In the genomic region with DNA sequence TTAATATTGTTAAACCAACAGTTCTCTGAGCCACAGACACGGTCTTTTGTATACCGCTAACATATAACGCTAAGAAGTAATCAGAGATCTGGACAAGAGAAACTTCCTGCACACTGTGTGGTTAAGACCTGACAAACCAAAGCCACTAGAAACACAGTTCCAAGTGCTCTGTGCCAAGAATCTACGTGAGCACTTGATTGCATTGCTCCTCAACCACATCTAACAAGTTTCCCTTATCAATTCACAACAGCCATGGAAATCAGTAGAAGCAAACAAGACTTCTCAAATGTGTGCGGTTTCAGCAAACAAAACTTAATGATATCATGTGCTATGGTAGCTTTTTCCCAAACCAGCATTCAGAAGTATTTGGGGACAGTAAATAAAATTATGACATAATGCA, we compare ENCODE assay signal across 27 mouse cellular contexts. TPM values are rescaled to one million over a fixed set of nuclear protein-coding genes. Genes with fewer than 3 reads are reported as not detected.
DNase-seq lines count a peak whose midpoint lies in the region; ATAC-seq and TF ChIP-seq lines count a peak whose summit lies in the region.
"Had no signal": no experiment of that assay in that cellular context is flagged by ENCODE, and none has a peak within 500 bp of the region (broad histone marks: within the 10 kb centered on the region; RNA-seq: fewer than 3 reads in every experiment).

No protein-coding gene starts in this region.

- peaks cover 78% of the 10 kb centered on the region for H3K36me3 ChIP-seq in liver, adult 2 months (ENCODE audit: control insufficient read depth, insufficient read depth, low read length)
- peaks cover 5% of the 10 kb centered on the region; the same call in 1 of the 2 replicates for H3K36me3 ChIP-seq in liver, embryonic 16.5 days (ENCODE audit: control insufficient read depth, insufficient read depth)
- H3K36me3 ChIP-seq in stomach, postnatal 0 days (ENCODE audit: control insufficient read depth, insufficient read depth, low read length) = peaks cover 28% of the 10 kb centered on the region

- H3K4me3 ChIP-seq in liver, adult 2 months (ENCODE audit: insufficient read depth, low read depth, low read length) = no peak overlapping the region
- no peak overlapping the region for H3K4me3 ChIP-seq in liver, embryonic 16.5 days (ENCODE audit: low read depth, low read length)
- no peak overlapping the region for H3K4me3 ChIP-seq in stomach, postnatal 0 days (ENCODE audit: low read depth, low read length)
- H3K4me3 ChIP-seq: embryonic facial prominence, embryonic 13.5 days; erythroblast, embryonic 14.5 days; forebrain, embryonic 12.5 days; heart, embryonic 10.5 days; hindbrain, embryonic 10.5 days; kidney, embryonic 15.5 days; limb, embryonic 13.5 days; midbrain, embryonic 13.5 days had no signal

- TF ChIP-seq POLR2A in liver, adult 2 months (IDR thresholded peaks at IDR 0.05; ENCODE audit: extremely low read depth, insufficient read depth, low read length) = no peak

- H3K9me3 ChIP-seq in liver, embryonic 16.5 days (replicated peaks; ENCODE audit: control insufficient read depth, low read length) = no peaks in the 10 kb centered on the region
- no peaks in the 10 kb centered on the region for H3K9me3 ChIP-seq in stomach, postnatal 0 days (ENCODE audit: control insufficient read depth, low read length)
- H3K9me3 ChIP-seq: embryonic facial prominence, embryonic 13.5 days; forebrain, embryonic 12.5 days; heart, embryonic 10.5 days; hindbrain, embryonic 10.5 days; kidney, embryonic 15.5 days; limb, embryonic 13.5 days; midbrain, embryonic 13.5 days had no signal

- peaks cover 9% of the 10 kb centered on the region; the same call in 1 of the 2 replicates for H3K4me1 ChIP-seq in liver, adult 2 months (ENCODE audit: control insufficient read depth, insufficient read depth, low read length)
- H3K4me1 ChIP-seq in liver, embryonic 16.5 days (ENCODE audit: control insufficient read depth, low read depth, low read length) = no peaks in the 10 kb centered on the region; the same call in 1 of the 2 replicates
- no peaks in the 10 kb centered on the region for H3K4me1 ChIP-seq in stomach, postnatal 0 days (replicated peaks; ENCODE audit: control insufficient read depth, insufficient read depth)
- H3K4me1 ChIP-seq: forebrain, embryonic 12.5 days; heart, embryonic 10.5 days; hindbrain, embryonic 10.5 days had no signal

- 21% methylated on average over 5 of the region's 5 CpGs for WGBS in liver, adult 2 months
- WGBS in liver, embryonic 16.5 days (ENCODE audit: insufficient replicate concordance) = 22% methylated on average over 5 of the region's 5 CpGs
- 64% methylated on average over 5 of the region's 5 CpGs for WGBS in stomach, postnatal 0 days

- TF ChIP-seq CTCF in liver, adult 2 months (IDR thresholded peaks at IDR 0.05; ENCODE audit: low read depth, low read length) = no peak
- TF ChIP-seq CTCF in stomach, postnatal 0 days (IDR thresholded peaks at IDR 0.05; ENCODE audit: low read depth) = no peak

- 0 out of 2 replicates have a peak, but pooled peaks have one; percentile 32 for ATAC-seq in liver, embryonic 16.5 days (ENCODE audit: low read depth)
- ATAC-seq in stomach, postnatal 0 days (ENCODE audit: low FRiP score, low TSS enrichment) = peak; percentile 63; the same call in 1 of the 2 replicates
- ATAC-seq: hindbrain, postnatal 0 days; intestine, embryonic 16.5 days; midbrain, embryonic 13.5 days; Patski had no signal

- DNase-seq in liver, adult 2 months (ENCODE audit: extremely low read depth, low read depth, low spot score) = peak; percentile 86
- DNase-seq in liver = no peak
- peak; percentile 49 for DNase-seq in c-Kit-positive CD71-positive TER-119-negative erythroid progenitor cells, embryonic 14.5 days (ENCODE audit: low read depth)
- peak; percentile 23 for DNase-seq in stomach, postnatal 0 days (ENCODE audit: low spot score)
- DNase-seq in testis, postnatal 10 days (ENCODE audit: low spot score) = no peak
- no peak for DNase-seq in layer of hippocampus, adult 18-20 months (ENCODE audit: low spot score in 2 of 2)
- DNase-seq: adrenal gland, adult 8-10 months; cerebellum, adult 2 months; cerebellum, postnatal 25 days; embryo, embryonic 11 days; kidney, postnatal 36 days; lung, embryonic 14.5 days; thymus, postnatal 25 days had no signal

- H3K9ac ChIP-seq in liver, adult 2 months (ENCODE audit: low read depth, low read length) = no peak overlapping the region
- H3K9ac ChIP-seq in liver, embryonic 16.5 days (ENCODE audit: low read depth, low read length) = no peak overlapping the region
- H3K9ac ChIP-seq in stomach, postnatal 0 days (ENCODE audit: low read length) = no peak overlapping the region
- H3K9ac ChIP-seq: embryonic facial prominence, embryonic 13.5 days; forebrain, embryonic 12.5 days; kidney, embryonic 15.5 days; limb, embryonic 13.5 days; lung, embryonic 14.5 days; midbrain, embryonic 13.5 days had no signal

- H3K4me2 ChIP-seq in liver, embryonic 16.5 days (ENCODE audit: low read depth, low read length) = no peak overlapping the region
- H3K4me2 ChIP-seq in stomach, postnatal 0 days (replicated peaks; ENCODE audit: low read depth) = no peak overlapping the region
- H3K4me2 ChIP-seq: embryonic facial prominence, embryonic 13.5 days; forebrain, embryonic 12.5 days; kidney, embryonic 15.5 days; limb, embryonic 13.5 days; lung, embryonic 14.5 days; midbrain, embryonic 13.5 days had no signal

- no peak for TF ChIP-seq EP300 in stomach, postnatal 0 days (optimal IDR thresholded peaks at IDR 0.05)

- H3K79me2 ChIP-seq in liver, adult 2 months (ENCODE audit: control insufficient read depth, insufficient read depth, low read length) = peaks cover 13% of the 10 kb centered on the region; the same call in 1 of the 2 replicates

- no peaks in the 10 kb centered on the region for H3K27me3 ChIP-seq in liver, adult 2 months (ENCODE audit: control insufficient read depth, insufficient read depth, low read length)
- H3K27me3 ChIP-seq in liver, embryonic 16.5 days (ENCODE audit: control insufficient read depth, insufficient read depth, low read depth, low read length) = no peaks in the 10 kb centered on the region
- H3K27me3 ChIP-seq in stomach, postnatal 0 days (ENCODE audit: control insufficient read depth, insufficient read depth, low read length) = no peaks in the 10 kb centered on the region
- H3K27me3 ChIP-seq: embryonic facial prominence, embryonic 13.5 days; forebrain, embryonic 12.5 days; kidney, embryonic 15.5 days; limb, embryonic 13.5 days; midbrain, embryonic 13.5 days; Patski had no signal

- no peak overlapping the region for H3K27ac ChIP-seq in liver, adult 2 months (replicated peaks; ENCODE audit: insufficient read depth, low read depth, low read length)
- H3K27ac ChIP-seq in liver, embryonic 16.5 days (ENCODE audit: low read length) = no peak overlapping the region
- no peak overlapping the region for H3K27ac ChIP-seq in stomach, postnatal 0 days (replicated peaks)
- H3K27ac ChIP-seq: embryonic facial prominence, embryonic 13.5 days; forebrain, embryonic 12.5 days; heart, embryonic 10.5 days; hindbrain, embryonic 10.5 days; hindbrain, postnatal 0 days; kidney, embryonic 15.5 days; limb, embryonic 13.5 days; midbrain, embryonic 13.5 days had no signal

RNA-seq across cellular contexts. Expression of a gene that starts 7.1 kb away (rescaled TPM):
- 213 and 348 TPM in 2 replicates for total RNA-seq in liver, adult 2 months (2014; rRNA removed)
- 113 and 118 TPM in 2 replicates for polyA plus RNA-seq in liver, adult 2 months (2012; rRNA removed)
- polyA plus RNA-seq in liver, embryonic 16.5 days (2015; fragmentation: Nextera tagmentation; extraction: Ambion mirVana) = 27.8 and 30.5 TPM in 2 replicates
- 56.9 and 57.1 TPM in 2 replicates for polyA plus RNA-seq in stomach, postnatal 0 days (2015; fragmentation: Nextera tagmentation; extraction: Ambion mirVana)
- total RNA-seq in layer of hippocampus, adult 18-20 months (2021) = 100 to 1,000 TPM; 197 to 218 TPM

RNA-seq across cellular contexts. Expression of a gene that starts 26.5 kb away (rescaled TPM):
- total RNA-seq in liver, adult 2 months (2014; rRNA removed) = 6.7 and 7.7 TPM in 2 replicates
- polyA plus RNA-seq in liver, adult 2 months (2012; rRNA removed) = 1.9 and 3.3 TPM in 2 replicates
- polyA plus RNA-seq in liver, embryonic 16.5 days (2015; fragmentation: Nextera tagmentation; extraction: Ambion mirVana) = 3.9 TPM in 2 replicates
- 9.9 and 10.8 TPM in 2 replicates for polyA plus RNA-seq in stomach, postnatal 0 days (2015; fragmentation: Nextera tagmentation; extraction: Ambion mirVana)
- total RNA-seq in layer of hippocampus, adult 18-20 months (2021) = 10 to 100 TPM; 18.2 to 18.9 TPM

RNA-seq across cellular contexts. Expression of a gene that starts 55.7 kb away (rescaled TPM):
- 0.18 and 2.1 TPM in 2 replicates for total RNA-seq in liver, adult 2 months (2014; rRNA removed)
- 0.10 and 1.9 TPM in 2 replicates for polyA plus RNA-seq in liver, adult 2 months (2012; rRNA removed)
- polyA plus RNA-seq in liver, embryonic 16.5 days (2015; fragmentation: Nextera tagmentation; extraction: Ambion mirVana) = not detected in 2 replicates
- polyA plus RNA-seq in stomach, postnatal 0 days (2015; fragmentation: Nextera tagmentation; extraction: Ambion mirVana) = not detected in 2 replicates
- total RNA-seq in layer of hippocampus, adult 18-20 months (2021) = under 1 TPM; 0.17 to 0.33 TPM
- total RNA-seq: adrenal gland, adult 8-10 months; gastrocnemius, adult 18-20 months; hindbrain, postnatal 0 days; monocyte, adult 5-6 weeks had no signal
- polyA plus RNA-seq: erythroblast, embryonic 14.5 days had no signal

Comparison
In these comparisons a context has a peak if more than half of its experiments do, and no peak if none do; other contexts are left out.
1. DNase-seq: peak in liver, adult 2 months (single experiment), c-Kit-positive CD71-positive TER-119-negative erythroid progenitor cells, embryonic 14.5 days (single experiment) and stomach, postnatal 0 days (single experiment); none in liver (single experiment), testis, postnatal 10 days (single experiment) and layer of hippocampus, adult 18-20 months (0 of 2).